Mouse (Mus musculus) ZHBTc4 (cell line): ENCODE measurements around the gene Itpripl2.

Source experiments
- DNase-seq: peaks from one replicate; pipeline ENCODE4 v3.0.0-alpha.2; 2011; ENCODE audit warnings: low read depth, low spot score

Itpripl2 gene

DNA sequence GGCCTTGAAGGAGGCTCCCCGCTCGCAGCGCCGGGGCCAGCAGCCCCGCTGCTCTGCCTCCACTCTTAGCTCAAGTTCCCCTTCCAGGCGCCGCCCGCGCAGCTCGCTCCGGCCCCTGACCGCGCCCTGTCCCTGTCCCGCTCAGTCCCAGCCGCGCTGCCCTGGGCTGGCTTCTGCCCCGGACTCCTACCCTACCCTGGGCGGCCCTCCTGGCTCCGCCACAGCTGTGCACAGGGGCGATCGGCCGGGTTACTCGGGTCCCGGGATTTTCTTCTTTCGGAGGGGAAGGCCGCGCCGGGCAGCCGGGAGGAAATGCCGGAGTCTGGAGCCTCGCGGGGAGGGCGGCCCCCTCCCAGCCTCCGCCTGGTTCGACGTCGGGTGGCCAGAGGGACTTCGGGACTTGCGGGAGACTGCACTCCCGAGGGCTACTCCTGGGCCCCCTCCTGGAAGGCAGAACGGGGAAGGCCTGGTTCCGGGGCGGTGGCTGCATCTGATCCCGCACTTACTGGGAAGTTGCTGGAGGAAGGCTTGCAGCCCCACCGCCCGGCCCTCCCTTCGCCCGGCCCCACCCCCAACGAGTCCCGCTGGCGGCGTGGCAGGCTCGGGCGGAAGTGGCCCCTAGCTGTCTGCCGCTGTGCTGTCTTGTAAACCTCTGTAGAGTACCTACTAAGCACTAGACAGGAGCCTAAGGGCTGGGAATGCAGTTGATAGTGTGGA, at the start of gene Itpripl2:
TSS of gene Itpripl2 (minus strand) at position 545 of the 717 bp plus-strand sequence.
- peak; percentile 87 for DNase-seq

DNA sequence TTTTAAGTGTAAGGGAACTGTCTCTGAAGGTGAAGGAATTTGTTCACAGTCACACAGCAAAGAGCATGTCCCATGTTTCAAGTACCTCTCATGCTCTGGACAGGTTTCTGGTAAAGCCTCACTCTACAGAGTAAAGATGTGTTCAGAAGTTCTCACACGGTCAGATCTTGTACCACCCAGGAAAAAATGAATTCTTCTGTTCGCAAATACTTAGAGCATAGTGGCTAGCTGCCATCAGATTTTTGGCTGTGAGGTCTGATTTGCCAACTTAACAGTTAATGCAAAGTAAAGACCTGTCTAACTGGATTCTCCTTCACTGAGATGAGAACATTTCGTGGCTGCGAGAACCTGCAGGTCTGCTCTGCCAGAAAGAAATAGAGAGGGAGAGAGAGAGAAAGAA, 43.3 kb upstream of the Itpripl2 start:
- no peak for DNase-seq

DNA sequence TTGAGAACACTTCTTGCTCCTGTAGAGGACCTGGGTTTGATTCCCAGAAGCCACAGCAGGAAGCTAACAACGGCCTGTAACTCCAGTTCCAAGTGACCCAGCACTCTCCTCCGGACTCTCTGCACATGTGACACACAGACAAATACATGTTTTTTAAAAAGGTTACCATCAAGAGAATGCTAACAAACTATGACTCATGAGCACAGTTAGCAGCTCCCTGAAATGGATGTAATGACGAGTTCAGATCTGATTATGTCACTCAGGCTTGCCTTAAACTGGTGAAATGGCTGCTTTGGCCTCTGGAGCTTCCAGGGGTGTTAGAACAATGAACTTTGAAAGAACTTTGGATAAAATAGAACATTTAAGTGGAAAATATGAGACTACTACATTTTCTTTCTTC, 42.6 kb upstream of the Itpripl2 start:
- DNase-seq: no peak

DNA sequence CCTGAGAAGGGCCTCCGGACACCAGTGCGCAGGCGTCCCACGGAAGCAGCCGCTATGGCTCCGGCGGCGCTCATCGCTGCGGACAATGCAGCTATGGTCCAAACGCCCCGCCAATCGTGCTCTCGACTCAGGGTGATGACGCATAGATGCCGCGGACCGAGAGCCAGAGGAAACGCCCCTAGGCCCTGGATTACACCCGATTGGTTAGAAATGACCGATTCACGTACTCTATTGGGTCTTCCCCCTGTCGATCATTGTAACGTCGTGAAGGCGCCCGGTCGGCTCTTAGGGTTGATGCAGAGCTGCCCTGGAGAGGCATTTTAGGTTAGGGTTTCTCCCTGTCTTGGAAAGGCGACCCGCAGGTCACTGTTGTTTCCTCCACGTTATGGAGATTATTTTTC, 41.4 kb upstream of the Itpripl2 start, which contains the start of gene Coq7:
TSS of gene Coq7 (minus strand) at position 179 of the 401 bp plus-strand sequence.
- DNase-seq: peak; percentile 98

DNA sequence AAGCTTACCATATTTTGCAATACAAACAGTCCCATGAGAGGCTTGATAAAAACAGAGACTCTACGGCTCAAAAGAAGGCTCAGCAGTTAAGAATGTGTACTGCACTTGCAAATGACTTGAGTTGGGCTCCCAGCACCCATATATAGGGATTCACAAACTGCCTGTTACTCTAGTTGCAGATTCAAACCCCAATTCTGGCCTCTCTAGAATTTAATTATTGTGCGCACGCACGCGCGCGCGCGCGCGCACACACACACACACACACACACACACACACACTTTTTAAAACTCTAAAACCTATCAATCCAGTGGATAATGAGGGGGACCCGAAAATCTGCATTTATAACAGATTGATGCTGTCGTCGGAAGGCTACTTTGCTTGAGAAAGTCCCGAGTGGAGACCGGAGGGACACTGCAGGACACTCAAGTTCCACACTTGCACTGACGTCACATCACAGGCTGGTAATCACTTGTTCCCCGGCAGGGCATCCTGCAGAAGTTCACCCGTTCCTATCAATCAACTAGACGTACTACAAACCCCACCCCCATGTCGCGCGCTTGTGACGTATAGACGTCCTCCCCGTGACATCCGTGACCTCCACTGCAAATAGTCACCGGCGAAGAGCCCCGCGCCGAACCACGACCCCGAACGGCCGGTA, 40.9 kb upstream of the Itpripl2 start:
- DNase-seq: peak; percentile 98

- DNase-seq: no peak
Measured at GRCm38 (mm10) chr7:118526967-118527366, 35.2 kb upstream of the Itpripl2 start.

- no peak for DNase-seq
Measured at GRCm38 (mm10) chr7:118522077-118522476, 30.3 kb upstream of the Itpripl2 start.

GRCm38 (mm10) chr7:118519661-118520060, 27.9 kb upstream of the Itpripl2 start:
- no peak for DNase-seq

DNA sequence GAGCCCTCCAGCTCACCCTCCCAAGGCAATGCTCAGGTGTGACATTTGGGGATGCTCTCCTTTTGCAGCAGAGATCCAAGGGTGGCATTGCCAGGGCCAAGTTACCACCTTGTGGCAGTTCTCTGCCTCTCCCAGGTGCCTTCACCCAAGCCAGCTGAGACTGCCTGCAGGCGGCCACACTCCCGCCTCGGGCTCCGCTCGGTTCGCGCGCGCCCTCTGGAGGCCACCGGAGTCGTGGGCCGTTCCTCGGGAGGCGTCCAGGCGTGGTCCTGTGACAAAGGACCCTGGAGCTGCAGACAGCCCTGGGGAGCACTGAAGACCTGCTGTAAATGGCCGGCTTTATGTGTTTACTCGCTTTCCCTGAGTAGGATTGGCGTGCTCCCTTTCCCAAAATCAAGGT, 26.9 kb upstream of the Itpripl2 start:
- DNase-seq: peak; percentile 88

GRCm38 (mm10) chr7:118517819-118518218, 26.0 kb upstream of the Itpripl2 start:
- no peak for DNase-seq

- no peak for DNase-seq
Measured at GRCm38 (mm10) chr7:118508556-118508955, 16.8 kb upstream of the Itpripl2 start.

DNA sequence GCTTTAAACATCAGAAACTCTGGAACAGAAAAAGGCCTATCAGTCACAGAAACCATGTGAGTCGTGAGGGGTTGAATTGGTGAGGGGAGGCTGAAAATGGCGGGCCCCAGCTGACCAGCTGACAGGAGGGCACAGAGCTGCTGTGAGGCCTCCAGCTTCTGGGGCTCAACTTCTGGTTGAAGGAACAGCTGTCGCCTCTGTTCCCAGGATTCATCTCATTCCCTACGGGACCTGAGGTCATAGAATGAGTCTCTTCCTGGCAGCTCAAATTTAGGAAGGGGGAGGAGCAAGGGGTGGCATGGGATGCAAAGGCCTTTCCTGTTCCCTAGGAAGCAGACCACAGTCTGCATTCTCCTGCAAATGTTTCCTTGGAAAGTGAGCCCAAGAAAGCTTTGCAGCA, 12.1 kb upstream of the Itpripl2 start:
- DNase-seq: no peak

DNA sequence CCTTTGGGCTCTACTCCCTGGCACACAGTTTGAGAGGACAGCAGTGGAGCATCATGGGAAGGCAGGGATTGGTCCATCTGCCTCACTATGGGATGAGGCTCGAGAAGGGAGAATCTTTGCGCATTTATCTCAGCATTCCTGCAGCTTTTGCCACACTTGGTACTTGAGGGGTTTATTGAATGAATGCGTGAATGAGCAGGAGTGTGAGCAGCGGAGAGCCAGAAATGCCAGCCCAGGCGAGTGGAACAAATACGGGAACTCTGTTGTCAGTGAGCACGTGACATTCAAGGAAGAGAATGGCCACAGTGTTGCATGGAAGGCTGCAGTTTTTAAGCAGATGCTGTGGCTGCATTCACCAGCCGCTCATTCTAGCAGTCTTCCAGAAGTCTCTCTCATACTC, 10.6 kb upstream of the Itpripl2 start:
- DNase-seq: no peak

GRCm38 (mm10) chr7:118499784-118500435, 8.1 kb upstream of the Itpripl2 start:
- DNase-seq: peak; percentile 43

DNA sequence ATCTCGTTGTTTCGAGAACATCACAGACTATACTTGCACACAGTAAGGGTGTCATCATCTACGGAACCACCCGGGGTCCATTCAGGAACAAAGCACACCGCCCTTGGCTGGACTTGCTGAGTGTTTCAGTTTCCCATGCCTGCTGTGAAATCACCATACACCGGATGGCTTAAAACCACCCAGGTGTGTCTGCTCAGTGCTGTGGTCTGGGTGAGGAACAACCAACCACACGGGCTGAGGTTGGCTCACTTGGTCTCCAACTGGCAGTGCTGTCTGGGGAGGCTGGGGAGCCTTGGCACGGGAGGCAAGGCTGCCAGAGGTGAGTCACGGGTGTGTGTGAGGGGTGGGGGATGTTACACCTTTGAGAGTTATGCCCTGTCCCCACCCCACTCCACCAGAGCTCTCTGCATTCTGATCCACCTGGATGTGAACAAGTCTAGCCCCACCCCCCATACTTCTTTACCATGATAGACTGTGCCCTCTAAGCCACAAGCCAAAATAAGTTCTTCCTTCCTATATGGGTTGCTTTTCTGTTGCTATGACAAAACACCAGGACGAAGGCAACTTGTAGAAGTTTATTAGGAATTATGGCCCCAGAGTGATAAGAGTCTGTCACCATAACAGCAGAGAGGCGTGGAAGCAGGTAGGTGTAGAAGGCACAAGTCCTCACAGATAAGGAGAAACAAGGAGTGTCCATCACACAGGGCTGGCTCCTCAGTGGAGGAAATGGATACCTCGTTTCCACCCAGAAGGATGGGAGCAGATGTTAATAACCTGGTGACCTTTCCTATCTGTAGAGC, 7.4 kb upstream of the Itpripl2 start:
- no peak for DNase-seq

DNA sequence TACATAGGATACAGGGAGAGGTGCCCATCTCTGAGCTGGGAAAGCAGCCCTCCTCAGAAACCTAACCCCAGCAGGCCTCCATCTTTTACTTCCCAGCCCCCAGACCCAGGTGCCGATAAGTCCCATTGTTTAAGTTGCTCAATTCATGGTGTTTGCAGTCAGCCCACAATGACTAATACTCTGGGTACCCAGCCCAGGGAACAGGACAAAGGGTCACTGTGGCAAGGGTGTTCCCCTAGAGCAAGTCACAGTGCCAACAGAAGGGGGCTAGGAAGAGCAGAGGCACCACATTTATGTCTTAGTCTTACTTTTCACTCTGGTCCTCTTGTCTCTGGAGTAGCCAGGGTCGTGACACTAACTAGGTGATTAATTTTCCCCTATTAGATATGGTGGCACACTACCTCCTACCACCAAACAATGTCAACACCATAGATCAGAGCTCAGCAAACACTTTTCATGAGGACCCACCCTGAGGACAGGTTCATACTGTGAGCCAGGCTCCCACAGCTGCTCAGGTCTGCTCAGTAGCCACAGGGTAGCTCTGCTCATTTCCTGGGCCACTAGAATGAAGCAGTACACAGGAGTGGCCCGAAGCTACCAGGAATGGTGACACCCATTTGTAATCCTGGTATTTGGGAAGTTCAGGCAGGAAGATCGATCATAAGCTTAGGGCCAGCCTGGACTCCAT, 3.3 kb upstream of the Itpripl2 start:
- DNase-seq: no peak

GRCm38 (mm10) chr7:118493892-118494291, 2.1 kb upstream of the Itpripl2 start:
- DNase-seq: no peak

DNA sequence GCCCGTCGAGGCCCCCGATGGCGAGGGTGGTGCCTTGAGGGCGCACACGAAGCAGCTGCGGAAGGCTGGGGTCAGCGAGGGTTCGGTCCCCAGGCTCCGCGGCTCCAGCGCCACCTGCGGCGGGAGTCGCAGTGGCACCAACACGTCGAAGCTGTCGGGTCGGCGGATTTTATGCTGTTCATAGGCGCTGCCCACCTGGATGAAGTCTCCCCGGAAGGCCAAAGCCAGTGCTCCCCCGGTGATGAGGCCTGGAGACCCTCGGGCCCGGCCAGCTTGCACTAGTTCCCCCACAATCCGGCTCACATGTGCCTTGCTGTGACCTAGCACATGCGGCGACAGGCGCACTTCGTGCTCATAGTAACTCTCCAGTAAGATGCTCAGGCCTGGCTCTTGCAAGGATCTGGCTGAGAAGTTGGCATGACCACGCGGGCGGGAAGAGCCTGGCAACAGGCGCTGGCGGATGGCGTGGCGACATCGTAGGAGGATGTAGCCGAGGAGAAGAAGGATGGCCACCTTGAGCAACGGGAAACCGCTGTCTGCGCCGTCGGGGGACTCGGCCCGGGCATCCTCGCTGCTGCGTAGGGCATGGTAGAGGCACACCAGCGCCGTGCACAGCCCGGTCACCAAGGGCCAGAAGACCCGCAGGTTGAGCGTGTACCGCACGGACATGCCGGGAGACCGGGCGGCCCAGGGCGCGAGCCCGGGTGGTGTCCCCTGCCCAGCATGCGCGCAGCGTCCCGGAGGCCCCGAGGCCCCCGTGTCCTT, 927 bp downstream of the Itpripl2 start:
- DNase-seq: peak; percentile 75

DNA sequence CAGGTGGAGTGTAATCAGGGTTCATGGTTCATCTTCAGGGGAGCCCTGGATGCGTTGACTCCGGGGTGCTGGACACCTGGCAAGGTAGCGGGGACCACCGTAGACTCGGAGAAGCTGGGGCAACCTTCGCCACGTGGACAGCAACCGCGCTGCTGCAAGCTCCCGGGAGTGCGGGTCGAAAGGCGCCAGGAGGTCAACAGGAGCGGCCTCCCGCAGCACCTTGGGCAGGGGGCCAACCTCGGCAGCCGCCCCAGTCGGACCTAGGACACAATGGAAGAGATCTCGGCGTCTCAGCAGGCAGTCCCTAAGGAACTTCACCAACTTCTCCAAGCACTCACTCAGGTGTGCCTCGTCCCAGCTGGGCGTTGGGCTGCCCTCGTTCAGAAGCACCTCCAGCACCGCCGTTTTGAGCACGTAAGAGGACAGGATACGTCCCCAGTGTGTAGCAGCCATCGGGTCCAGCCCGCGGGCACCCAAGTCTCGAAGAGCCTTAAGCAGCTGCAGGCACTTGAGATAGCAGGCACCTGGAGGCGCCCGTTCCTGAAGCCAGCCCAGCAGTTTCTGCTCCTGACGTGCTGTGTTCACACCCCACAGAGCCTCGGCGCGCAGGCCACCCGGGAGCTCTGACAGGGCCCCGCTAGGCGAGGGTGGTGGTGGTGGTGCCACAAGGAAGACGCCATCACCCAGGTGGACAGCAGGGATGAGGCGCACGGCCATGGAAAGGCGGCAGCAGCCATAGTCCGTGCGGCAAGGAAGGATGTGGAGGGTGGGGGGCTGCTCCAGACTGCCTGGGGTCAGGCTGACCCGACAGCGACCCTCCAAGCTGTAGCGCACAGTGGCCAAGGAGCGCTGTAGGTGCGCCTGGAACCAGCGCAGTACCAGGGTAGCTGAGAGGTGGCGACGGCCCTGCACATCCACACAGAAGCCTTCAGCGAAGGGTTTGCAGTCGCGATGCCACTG, 1.8 kb downstream of the Itpripl2 start:
- peak; percentile 62 for DNase-seq
